Mouse (Mus musculus): Measurements from ENCODE around the gene Bcs1l. TPM values are rescaled to one million over a fixed set of nuclear protein-coding genes. Genes with fewer than 3 reads are reported as not detected.
A peak's percentile ranks its signal among the peaks of the same experiment; 100 is the strongest.

Gene Bcs1l
- total RNA-seq (2022), result 10 to 100 TPM; 19.7 to 21.8 (median 20.9) TPM

GRCm38 (mm10) chr1:74587773-74588445 lies at the start of gene Bcs1l, which contains the start of gene Zfp142:
Bcs1l (plus strand) TSS chr1:74588289.
Zfp142 (minus strand) TSS chr1:74588246.
- DNase-seq (ENCODE audit: low spot score in 2 of 2), result peak; percentile 98 to 99

GRCm38 (mm10) chr1:74538650-74539049 lies 49.4 kb upstream of the Bcs1l start:
- DNase-seq (ENCODE audit: low spot score in 2 of 2), result peak; percentile 66 to 71

DNA sequence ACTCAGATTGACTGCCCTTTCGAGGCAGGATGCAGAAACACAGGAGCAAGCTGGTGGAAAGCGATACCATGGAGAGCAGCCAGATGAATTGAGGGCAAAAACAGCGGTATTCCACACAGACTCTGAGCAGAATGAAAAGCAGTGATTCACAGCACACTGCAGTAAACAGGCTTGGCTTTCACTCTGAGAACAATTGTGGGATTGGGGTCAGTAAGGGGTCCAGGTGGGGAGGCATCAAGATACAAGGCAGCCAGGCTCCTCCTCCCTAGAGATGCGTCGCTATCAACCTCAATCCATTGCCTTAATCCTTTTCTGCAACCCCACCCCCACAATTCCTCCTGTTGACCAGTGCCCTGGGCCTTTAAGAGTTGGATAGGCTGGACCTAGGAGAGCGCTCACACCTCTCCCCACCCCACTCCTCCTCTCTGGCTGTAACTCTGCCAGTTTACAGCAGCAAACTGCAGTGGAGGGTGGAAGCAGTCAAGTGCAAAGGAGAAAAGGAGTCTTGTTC lies 45.6 kb upstream of the Bcs1l start, which contains the start of gene Plcd4:
Gene Plcd4, plus strand, starts transcription at position 438 of the 511 bp plus-strand sequence.
- peak in 1 of 2 experiments; percentile 41 for DNase-seq (ENCODE audit: low spot score in 2 of 2)

DNA sequence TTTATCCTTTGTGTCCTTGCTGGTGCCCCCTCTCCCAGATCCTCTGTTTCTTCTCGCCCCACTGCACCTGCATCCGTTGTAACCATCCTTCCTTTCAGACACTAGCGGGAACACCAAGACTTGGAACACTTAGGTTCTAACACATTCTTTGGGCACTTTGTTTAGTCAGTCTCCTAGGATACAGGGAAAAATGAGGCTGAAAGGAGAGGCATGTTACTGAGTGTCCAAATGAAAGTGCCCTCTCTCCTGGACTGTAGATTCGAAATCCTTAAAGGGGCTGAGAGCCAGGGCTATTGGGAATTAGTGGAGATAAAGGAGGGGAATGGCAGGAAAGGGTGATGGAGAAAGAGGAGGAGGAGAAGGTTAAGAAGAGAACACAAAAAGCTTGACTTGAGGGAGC lies 43.9 kb upstream of the Bcs1l start, which contains the start of gene Usp37:
Gene Usp37, minus strand, starts transcription at position 101 of the 400 bp plus-strand sequence.
- DNase-seq (ENCODE audit: low spot score in 2 of 2), result no peak

DNA sequence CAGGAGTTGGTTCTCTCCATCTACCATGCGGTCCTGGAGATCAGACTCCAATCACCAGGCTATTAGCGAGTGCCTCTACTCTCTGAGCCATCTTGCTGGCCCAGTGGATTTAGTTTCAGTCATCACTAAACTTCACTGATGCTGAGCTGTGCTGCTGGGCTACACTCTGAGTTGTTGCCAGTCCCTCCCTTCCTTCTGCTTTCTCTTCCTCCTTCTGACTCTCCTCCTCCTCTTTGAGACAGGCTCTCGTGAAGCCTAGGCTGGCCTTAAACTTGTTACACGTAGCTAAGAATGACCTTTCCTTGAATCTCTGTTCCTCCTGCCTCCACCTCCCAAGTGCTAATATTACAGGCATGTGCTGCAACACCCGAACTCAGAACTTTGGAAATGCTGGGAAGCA lies 29.0 kb upstream of the Bcs1l start:
- no peak for DNase-seq (ENCODE audit: low spot score in 2 of 2)

DNA sequence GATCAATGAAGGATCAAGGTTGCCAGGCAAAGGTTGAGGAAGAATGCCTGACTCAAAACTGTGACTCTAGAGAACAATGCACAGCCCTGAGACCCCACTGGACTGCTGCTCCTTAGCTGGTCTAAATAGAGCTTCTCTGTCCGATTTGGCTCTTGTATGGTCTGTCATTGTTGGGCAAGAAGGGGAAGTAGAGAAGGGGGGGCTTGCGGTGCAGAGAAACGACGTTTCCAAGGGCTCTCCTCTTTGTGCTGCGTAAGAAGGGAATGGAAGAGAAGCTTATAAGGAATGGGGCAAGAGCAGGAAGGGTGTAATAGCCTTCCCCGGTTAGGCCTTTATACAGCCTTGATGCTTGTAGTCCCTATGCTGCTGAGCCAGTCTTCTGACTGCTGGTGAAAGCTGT lies 22.3 kb upstream of the Bcs1l start:
- no peak for DNase-seq (ENCODE audit: low spot score in 2 of 2)

- no peak for DNase-seq (ENCODE audit: low spot score in 2 of 2)
These were observed 18.1 kb upstream of the Bcs1l start for GRCm38 (mm10) chr1:74569739-74570719.

- no peak for DNase-seq (ENCODE audit: low spot score in 2 of 2)
These were observed 5.5 kb upstream of the Bcs1l start for GRCm38 (mm10) chr1:74582621-74583020.

DNA sequence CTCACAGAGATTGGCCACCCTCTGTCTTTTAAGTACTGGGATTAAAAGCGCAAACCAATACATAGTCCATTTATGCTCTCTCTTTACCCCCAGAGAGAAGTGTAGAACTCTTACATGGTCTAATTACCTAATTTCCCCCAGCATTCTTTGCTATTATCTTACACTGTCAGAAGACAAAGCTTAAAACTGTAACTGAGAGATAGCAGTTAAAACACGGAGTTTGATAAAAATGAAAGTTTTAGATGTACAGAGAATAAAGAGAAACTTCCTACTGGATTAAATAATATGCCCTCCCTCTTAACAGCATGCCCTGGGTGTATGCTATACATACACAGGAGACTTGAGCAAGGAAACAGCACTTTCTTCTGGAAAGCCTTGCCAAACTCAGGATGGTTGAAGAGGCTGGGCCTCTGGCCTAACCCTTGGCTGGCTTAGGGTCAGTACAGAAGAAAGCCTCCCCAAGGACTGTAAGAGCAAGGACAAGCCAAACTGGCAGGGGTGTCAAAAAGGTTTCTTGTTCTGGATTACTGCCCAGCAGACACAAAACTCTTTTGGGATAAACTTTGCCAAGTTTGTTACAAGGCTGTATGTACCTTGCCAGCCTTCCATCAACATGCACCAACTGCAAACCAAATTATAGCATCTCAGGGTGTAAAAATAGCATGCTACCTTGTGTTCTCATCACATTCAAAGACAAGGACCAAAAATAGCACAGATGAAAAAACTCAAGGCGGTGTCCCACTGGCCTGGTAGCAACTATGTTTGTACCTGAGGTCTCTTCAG lies 3.3 kb upstream of the Bcs1l start:
- peak in 1 of 2 experiments; percentile 53 for DNase-seq (ENCODE audit: low spot score in 2 of 2)

DNA sequence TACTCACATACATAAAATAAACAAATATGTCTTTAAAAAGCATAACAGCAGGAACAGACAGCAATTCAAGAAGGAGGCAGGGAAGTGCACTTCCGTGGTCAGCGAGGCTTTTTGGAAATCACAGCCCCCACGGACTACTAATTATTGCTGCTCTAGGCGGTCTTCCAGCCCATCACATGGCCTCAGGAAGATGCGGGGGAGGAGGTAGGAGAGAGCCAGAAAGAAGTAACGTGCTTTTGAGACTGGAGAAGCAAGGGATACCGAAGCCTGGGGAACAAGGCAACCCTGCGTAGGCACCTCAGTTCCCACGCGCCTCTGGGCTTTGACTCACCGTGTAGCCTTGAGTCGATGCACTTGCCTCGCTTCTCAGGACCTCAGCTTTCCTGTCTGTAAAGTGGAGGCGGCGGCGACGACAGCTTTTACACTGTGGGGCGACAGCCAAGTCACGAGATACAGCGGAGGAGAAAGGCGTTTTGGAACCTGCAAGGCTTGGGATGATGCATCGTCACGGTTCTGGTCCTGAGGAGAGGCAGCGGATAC lies 786 bp upstream of the Bcs1l start:
- DNase-seq (ENCODE audit: low spot score in 2 of 2), result no peak

DNA sequence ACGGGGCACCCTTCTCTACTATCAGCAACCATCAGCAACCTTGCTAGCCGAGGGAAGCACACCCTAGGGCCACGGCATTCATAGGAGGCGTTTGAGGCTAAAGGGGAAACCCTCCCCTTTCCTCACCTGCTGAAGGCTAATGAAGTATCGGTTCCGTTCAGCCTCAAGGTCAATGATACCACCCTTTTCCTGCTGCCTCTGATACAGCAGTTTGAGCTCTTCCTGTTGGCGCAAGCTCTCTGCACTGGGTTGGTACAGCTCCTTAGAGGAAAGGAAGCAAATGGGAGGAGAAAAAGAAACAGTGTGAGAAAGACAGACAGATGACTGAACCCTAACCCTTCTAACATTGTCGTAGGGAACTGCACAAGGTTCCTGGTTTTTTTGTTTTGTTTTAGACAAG lies 6.3 kb downstream of the Bcs1l start:
- DNase-seq (ENCODE audit: low spot score in 2 of 2), result no peak

GRCm38 (mm10) chr1:74600501-74601266 lies 12.6 kb downstream of the Bcs1l start:
- no peak for DNase-seq (ENCODE audit: low spot score in 2 of 2)

DNA sequence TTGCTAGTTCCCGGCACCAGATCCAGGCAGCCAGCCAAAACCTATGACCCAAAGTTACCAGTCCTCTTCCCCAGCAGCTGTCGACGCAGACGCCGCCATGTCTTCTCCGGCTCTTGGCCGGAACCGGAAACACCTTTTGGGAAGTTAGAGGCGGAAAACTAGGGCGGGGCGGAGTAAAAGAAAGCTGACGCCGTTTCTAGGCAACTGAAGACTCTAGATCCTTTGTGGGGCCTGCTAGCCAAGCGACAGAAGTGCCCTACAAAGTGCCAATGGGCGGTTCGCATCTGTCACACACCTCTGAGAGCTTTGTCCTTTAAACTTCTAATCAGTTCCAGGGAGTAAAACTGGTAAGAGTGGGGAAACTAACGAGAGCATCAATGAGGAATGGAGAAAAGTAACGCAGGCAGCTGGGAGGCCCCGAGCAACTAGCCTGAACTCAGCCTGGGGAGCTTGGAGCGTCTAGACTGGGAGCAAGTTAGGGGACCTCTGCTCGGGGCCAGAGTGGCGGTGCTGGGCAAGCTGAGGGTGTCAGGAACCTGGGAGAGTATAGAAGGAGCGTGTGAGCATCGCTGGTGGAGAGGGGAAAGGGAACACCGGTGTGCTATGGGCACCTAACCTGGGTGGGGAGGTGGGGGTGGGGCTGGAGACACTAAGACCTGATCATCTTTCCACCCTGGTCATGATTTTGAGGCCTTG lies 13.3 kb downstream of the Bcs1l start, which contains the start of the genes Rnf25 and Stk36:
Gene Rnf25, minus strand, starts transcription at position 131 of the 696 bp plus-strand sequence.
Gene Stk36, plus strand, starts transcription at position 179 of the 696 bp plus-strand sequence.
- DNase-seq (ENCODE audit: low spot score in 2 of 2), result peak; percentile 57 to 73

GRCm38 (mm10) chr1:74624183-74624582 lies 36.1 kb downstream of the Bcs1l start:
- DNase-seq (ENCODE audit: low spot score in 2 of 2), result no peak

DNA sequence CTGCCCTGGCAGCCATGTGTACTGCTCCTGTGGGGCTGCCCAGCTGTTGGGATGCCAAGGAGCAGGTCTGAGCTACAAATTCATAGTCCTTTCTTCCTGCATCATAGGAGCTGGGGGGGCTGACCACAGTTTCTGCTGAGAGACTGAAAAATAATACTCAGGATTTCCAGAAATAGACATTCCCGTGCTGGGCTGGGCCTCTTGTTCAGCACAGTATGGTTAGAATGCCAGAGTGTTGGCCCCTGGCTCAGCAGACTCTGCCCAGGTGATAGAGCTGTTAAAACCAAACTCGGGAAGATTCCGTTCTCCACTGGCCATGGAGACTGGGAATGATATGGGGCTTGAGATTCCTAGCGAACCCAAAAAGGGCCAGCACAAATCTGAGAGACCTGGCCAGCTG lies 38.0 kb downstream of the Bcs1l start:
- DNase-seq (ENCODE audit: low spot score in 2 of 2), result no peak

DNA sequence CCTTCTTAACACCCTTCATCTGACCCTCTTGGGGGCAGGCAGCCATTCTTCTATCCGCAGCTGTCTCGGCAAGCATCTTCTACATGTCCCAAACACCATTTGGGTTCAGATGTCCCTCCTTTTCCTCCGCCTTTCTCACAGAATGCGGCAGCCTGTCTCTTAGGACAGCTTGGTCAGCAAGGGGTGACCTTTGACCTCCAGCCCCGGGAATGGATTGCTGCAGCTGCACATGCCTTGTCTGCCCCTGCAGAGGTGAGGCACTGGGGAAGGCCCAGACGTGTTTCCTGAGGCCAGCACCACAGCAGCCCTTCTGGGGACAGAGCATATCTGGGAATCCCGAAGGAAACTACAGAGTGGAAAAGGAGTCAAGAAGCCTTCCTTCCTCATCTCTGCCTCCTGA lies 39.9 kb downstream of the Bcs1l start:
- no peak for DNase-seq (ENCODE audit: low spot score in 2 of 2)

DNA sequence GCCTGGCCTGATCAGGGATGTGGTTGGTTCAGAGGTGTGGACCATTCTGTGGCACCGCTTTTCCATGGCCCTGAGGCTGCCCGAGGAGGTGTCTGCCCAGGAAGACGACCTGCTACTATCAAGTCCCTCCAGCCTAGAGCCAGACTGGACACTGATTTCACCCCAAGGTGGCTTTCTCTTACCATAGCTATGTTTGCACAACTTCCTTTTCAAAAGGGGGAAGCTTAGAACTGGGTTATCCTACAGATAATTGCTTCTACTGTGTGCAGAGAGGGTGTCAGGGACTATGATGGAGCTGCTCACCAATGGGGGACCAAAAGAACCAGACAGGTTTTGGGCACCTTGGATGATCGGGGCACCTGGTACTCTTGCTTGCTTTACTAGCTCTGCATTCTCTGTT lies 44.6 kb downstream of the Bcs1l start:
- DNase-seq (ENCODE audit: low spot score in 2 of 2), result no peak
